Mouse (Mus musculus): ENCODE results near the gene Grb2.

Grb2 gene

GRCm38 (mm10) chr11:115626824-115627616, 81.4 kb downstream of the Grb2 start:
- DNase-seq (ENCODE audit: low spot score): no peak

GRCm38 (mm10) chr11:115625877-115626276, 82.5 kb downstream of the Grb2 start:
- no peak for DNase-seq (ENCODE audit: low spot score)

- DNase-seq (ENCODE audit: low spot score): no peak
Observed at GRCm38 (mm10) chr11:115623487-115624070, 84.8 kb downstream of the Grb2 start.

GRCm38 (mm10) chr11:115619949-115620348, 88.4 kb downstream of the Grb2 start:
- no peak for DNase-seq (ENCODE audit: low spot score)

GRCm38 (mm10) chr11:115618732-115619516, 89.5 kb downstream of the Grb2 start:
- DNase-seq (ENCODE audit: low spot score): no peak

GRCm38 (mm10) chr11:115618001-115618400, 90.4 kb downstream of the Grb2 start:
- no peak for DNase-seq (ENCODE audit: low spot score)

- no peak for DNase-seq (ENCODE audit: low spot score)
Observed at GRCm38 (mm10) chr11:115616893-115617292, 91.5 kb downstream of the Grb2 start.

- no peak for DNase-seq (ENCODE audit: low spot score)
Observed at GRCm38 (mm10) chr11:115616371-115616770, 92.0 kb downstream of the Grb2 start.

- no peak for DNase-seq (ENCODE audit: low spot score)
Observed at GRCm38 (mm10) chr11:115615875-115616274, 92.5 kb downstream of the Grb2 start.

GRCm38 (mm10) chr11:115615108-115615825, 93.1 kb downstream of the Grb2 start:
- no peak for DNase-seq (ENCODE audit: low spot score)

GRCm38 (mm10) chr11:115614346-115615107, 93.9 kb downstream of the Grb2 start:
- no peak for DNase-seq (ENCODE audit: low spot score)

GRCm38 (mm10) chr11:115613138-115613945, 95.1 kb downstream of the Grb2 start:
- DNase-seq (ENCODE audit: low spot score): peak; percentile 54

GRCm38 (mm10) chr11:115612410-115613137, 95.8 kb downstream of the Grb2 start, which contains the start of gene Mif4gd:
Mif4gd (minus strand) TSS chr11:115612969.
- DNase-seq (ENCODE audit: low spot score): peak; percentile 90

GRCm38 (mm10) chr11:115612059-115612409, 96.4 kb downstream of the Grb2 start:
- no peak for DNase-seq (ENCODE audit: low spot score)

- no peak for DNase-seq (ENCODE audit: low spot score)
Observed at GRCm38 (mm10) chr11:115611173-115611572, 97.2 kb downstream of the Grb2 start.

- DNase-seq (ENCODE audit: low spot score): no peak
Observed at GRCm38 (mm10) chr11:115609576-115609975, 98.8 kb downstream of the Grb2 start.

- no peak for DNase-seq (ENCODE audit: low spot score)
Observed at GRCm38 (mm10) chr11:115608421-115609399, 99.7 kb downstream of the Grb2 start.

GRCm38 (mm10) chr11:115606733-115607132, 101.7 kb downstream of the Grb2 start:
- DNase-seq (ENCODE audit: low spot score): no peak

GRCm38 (mm10) chr11:115604304-115604696, 104.1 kb downstream of the Grb2 start:
- no peak for DNase-seq (ENCODE audit: low spot score)

Data from T-cell, adult 2 months (primary cell).